Mouse (Mus musculus): ENCODE measurements around the gene Slc16a10. TPM values are rescaled to one million over a fixed set of nuclear protein-coding genes. Genes with fewer than 3 reads are reported as not detected.

Gene Slc16a10
- polyA plus RNA-seq, 1 experiment from 2014 or later, result 16.5 TPM

DNA sequence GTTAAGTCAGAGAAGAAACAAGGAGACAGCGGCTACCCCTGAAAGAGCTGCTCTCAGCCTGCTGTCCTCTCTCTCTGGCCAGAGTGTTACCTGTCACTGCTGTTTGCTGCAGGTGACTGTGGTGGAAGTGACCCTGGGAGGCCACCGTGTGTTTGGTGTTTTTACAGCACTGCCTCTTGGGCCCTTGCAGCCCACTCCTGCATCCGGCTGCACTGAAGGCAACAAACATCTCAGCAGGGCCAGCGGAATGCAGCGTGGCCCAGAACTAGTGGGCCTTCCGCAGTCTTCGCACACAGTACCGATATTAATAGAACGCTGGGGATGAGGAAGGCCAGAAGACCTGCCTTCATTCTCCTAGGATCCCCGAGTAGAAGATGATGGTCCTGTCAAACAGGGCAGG, 27.5 kb upstream of the Slc16a10 start:
- H3K27me3 ChIP-seq (replicated peaks), result no peaks in the 10 kb centered on the region
- no peak overlapping the region for H3K9ac ChIP-seq
- H3K27ac ChIP-seq, result no peak overlapping the region
- H3K36me3 ChIP-seq, result no peaks in the 10 kb centered on the region
- 83% methylated on average over 10 of the region's 10 CpGs for WGBS
- H3K9me3 ChIP-seq, result no peaks in the 10 kb centered on the region
- no peaks in the 10 kb centered on the region for H3K4me1 ChIP-seq
- H3K4me2 ChIP-seq, result no peak overlapping the region
- ATAC-seq (ENCODE audit: insufficient read depth, low FRiP score, low read depth), result no peak
- no peak overlapping the region for H3K4me3 ChIP-seq (replicated peaks)

DNA sequence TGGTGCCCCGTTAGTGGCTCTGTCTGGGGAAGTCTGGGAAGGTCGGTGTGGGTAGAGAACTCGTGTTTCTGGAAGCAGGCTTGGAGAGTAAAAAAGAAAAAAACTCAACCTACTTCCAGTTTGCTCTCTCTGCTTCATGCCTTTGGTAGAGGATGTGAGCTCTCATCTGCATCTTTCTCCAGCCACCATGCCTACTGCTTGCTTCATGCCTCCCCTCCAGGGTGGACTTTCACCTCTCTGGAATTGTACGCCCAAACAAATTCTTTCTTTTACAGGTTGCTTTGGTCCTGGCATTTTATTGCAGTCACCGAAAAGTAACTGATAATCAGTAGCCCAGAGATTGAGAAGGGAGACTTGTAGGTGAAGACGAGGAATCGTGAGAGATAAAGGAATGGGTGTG, 27.0 kb upstream of the Slc16a10 start:
- H3K9me3 ChIP-seq, result no peaks in the 10 kb centered on the region
- 75% methylated on average over 7 of the region's 7 CpGs for WGBS
- no peaks in the 10 kb centered on the region for H3K27me3 ChIP-seq (replicated peaks)
- no peak overlapping the region for H3K4me3 ChIP-seq (replicated peaks)
- ATAC-seq (ENCODE audit: insufficient read depth, low FRiP score, low read depth), result no peak
- H3K4me2 ChIP-seq, result no peak overlapping the region
- H3K9ac ChIP-seq, result no peak overlapping the region
- H3K36me3 ChIP-seq, result no peaks in the 10 kb centered on the region
- no peaks in the 10 kb centered on the region for H3K4me1 ChIP-seq
- H3K27ac ChIP-seq, result no peak overlapping the region

GRCm38 (mm10) chr10:40164421-40165386, 22.6 kb upstream of the Slc16a10 start:
- Histone ChIP-seq H3K4me2 (no peak overlapping the region), H3K9me3 (no peaks in the 10 kb centered on the region), H3K27ac (no peak overlapping the region), H3K4me1 (no peaks in the 10 kb centered on the region), H3K27me3 (replicated peaks) (no peaks in the 10 kb centered on the region), H3K36me3 (no peaks in the 10 kb centered on the region), H3K4me3 (replicated peaks) (no peak overlapping the region), H3K9ac (no peak overlapping the region)
- ATAC-seq (ENCODE audit: insufficient read depth, low FRiP score, low read depth), result no peak
- WGBS, result 79% methylated on average over 27 of the region's 27 CpGs

DNA sequence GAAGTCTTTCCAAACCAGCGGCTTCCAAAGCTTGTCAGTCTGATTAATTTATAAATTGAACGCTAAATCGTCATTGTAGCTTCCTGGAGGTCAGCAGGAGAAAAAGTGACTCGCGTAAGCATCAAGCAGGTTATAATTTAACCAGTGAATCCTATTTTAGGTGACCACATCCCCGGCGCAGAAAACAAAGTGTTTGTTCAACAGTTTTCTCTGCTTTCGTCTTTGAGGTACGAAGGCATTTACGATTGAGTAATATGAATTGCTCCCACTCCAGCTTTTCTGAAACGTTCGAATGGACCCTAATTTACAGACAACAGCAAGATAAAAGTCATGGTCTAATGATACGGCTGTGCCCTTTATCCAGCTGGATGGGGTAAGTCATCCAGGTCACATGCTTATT, 21.9 kb upstream of the Slc16a10 start:
- no peak overlapping the region for H3K9ac ChIP-seq
- no peak overlapping the region for H3K27ac ChIP-seq
- H3K36me3 ChIP-seq, result no peaks in the 10 kb centered on the region
- H3K9me3 ChIP-seq, result no peaks in the 10 kb centered on the region
- WGBS, result 71% methylated on average over 13 of the region's 13 CpGs
- no peak overlapping the region for H3K4me2 ChIP-seq
- H3K4me1 ChIP-seq, result no peaks in the 10 kb centered on the region
- ATAC-seq (ENCODE audit: insufficient read depth, low FRiP score, low read depth), result no peak
- H3K27me3 ChIP-seq (replicated peaks), result no peaks in the 10 kb centered on the region
- no peak overlapping the region for H3K4me3 ChIP-seq (replicated peaks)

- H3K9ac ChIP-seq, result no peak overlapping the region
- no peak overlapping the region for H3K4me2 ChIP-seq
- no peak for ATAC-seq (ENCODE audit: insufficient read depth, low FRiP score, low read depth)
- H3K4me1 ChIP-seq, result no peaks in the 10 kb centered on the region
- no peaks in the 10 kb centered on the region for H3K9me3 ChIP-seq
- 83% methylated on average over 8 of the region's 8 CpGs for whole genome bisulfite sequencing
- H3K4me3 ChIP-seq (replicated peaks), result no peak overlapping the region
- H3K36me3 ChIP-seq, result no peaks in the 10 kb centered on the region
- H3K27me3 ChIP-seq (replicated peaks), result no peaks in the 10 kb centered on the region
- H3K27ac ChIP-seq, result no peak overlapping the region
These were observed 21.3 kb upstream of the Slc16a10 start for GRCm38 (mm10) chr10:40163338-40163737.

GRCm38 (mm10) chr10:40161701-40162255, 19.7 kb upstream of the Slc16a10 start:
- 91% methylated on average over 5 of the region's 5 CpGs for WGBS
- no peak overlapping the region for H3K4me2 ChIP-seq
- no peak overlapping the region for H3K9ac ChIP-seq
- H3K27me3 ChIP-seq (replicated peaks), result no peaks in the 10 kb centered on the region
- no peak overlapping the region for H3K27ac ChIP-seq
- H3K36me3 ChIP-seq, result no peaks in the 10 kb centered on the region
- H3K4me3 ChIP-seq (replicated peaks), result no peak overlapping the region
- no peaks in the 10 kb centered on the region for H3K9me3 ChIP-seq
- no peaks in the 10 kb centered on the region for H3K4me1 ChIP-seq
- ATAC-seq (ENCODE audit: insufficient read depth, low FRiP score, low read depth), result no peak

DNA sequence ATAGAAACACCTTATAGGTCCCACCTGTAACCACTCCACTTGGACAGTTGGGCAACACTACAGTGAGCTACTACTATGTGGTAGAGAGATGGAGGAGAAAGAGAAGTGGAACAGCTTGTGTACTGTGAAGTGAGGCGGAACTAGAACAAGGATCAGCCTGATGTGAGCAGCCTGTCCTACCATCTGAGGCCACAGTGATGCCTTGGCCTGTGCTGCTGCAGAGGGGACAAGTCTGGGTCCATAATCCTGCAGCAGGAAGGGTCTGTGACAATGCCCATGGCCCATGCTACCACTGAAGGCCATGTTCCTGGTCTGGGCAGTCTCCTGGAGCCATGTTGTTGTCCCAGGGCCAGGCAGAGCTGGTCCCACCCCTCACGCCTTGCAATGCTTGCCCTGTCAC, 19.2 kb upstream of the Slc16a10 start:
- Histone ChIP-seq H3K27me3 (replicated peaks) (no peaks in the 10 kb centered on the region), H3K4me1 (no peaks in the 10 kb centered on the region), H3K9me3 (no peaks in the 10 kb centered on the region), H3K9ac (no peak overlapping the region), H3K36me3 (no peaks in the 10 kb centered on the region), H3K4me2 (no peak overlapping the region), H3K27ac (no peak overlapping the region), H3K4me3 (replicated peaks) (no peak overlapping the region)
- no peak for ATAC-seq (ENCODE audit: insufficient read depth, low FRiP score, low read depth)
- 97% methylated on average over 2 of the region's 2 CpGs for WGBS

DNA sequence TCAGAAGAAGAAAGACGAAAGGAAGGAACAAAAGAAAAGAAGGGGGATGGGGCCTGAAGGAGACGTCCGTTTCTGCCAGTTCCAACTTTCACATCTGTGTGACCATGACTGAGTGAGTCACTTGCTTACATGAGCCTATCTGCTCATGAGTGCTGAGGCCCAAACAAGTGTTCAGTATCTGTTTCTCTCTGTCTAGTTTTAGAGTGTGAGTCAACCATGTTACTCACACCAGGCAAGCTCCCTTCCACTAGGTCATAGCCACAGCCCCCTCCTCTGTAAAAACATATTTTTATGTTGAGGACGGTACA, 10.4 kb upstream of the Slc16a10 start:
- Histone ChIP-seq H3K9ac (no peak overlapping the region), H3K4me3 (replicated peaks) (no peak overlapping the region), H3K36me3 (no peaks in the 10 kb centered on the region), H3K9me3 (no peaks in the 10 kb centered on the region), H3K4me1 (no peaks in the 10 kb centered on the region), H3K27ac (no peak overlapping the region), H3K27me3 (replicated peaks) (no peaks in the 10 kb centered on the region), H3K4me2 (no peak overlapping the region)
- WGBS, result 67% methylated on average over 4 of the region's 4 CpGs
- ATAC-seq (ENCODE audit: insufficient read depth, low FRiP score, low read depth), result no peak

DNA sequence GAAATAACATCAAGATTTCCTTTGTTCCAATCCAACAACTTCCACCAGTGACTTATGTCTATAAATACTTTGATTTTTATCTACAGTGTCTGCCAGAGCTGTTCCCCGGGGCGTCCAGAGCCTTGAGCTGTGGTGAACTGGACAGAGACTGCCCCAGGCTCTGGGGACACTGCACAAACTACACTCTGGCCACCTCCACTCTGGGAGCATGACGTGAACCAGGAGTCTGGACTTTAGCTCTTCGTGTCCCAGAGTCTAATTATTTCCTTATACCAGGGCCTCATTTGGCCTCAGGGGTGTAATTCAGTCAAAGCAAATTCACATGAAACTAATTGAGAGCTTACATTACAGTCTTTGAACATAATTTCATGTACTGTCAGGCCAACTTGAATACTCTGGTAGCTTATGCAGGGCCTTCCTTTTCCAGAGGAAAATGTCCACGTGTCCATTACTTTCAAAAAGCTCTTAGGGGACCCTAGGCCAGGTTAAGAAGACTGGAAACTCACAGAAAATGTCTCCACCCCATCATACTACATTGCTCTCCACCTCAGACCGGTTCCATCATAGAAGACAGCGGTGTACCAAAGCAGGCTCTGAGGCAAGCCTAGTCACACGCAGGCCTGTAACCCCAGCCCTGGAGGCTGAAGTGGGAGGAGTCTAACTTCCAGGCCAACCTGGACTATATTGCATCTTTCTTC, 9.9 kb upstream of the Slc16a10 start:
- no peak overlapping the region for H3K4me3 ChIP-seq (replicated peaks)
- no peaks in the 10 kb centered on the region for H3K9me3 ChIP-seq
- no peaks in the 10 kb centered on the region for H3K4me1 ChIP-seq
- no peaks in the 10 kb centered on the region for H3K36me3 ChIP-seq
- H3K27ac ChIP-seq, result no peak overlapping the region
- H3K9ac ChIP-seq, result no peak overlapping the region
- H3K27me3 ChIP-seq (replicated peaks), result no peaks in the 10 kb centered on the region
- no peak overlapping the region for H3K4me2 ChIP-seq
- 62% methylated on average over 8 of the region's 8 CpGs for WGBS
- ATAC-seq (ENCODE audit: insufficient read depth, low FRiP score, low read depth), result no peak

DNA sequence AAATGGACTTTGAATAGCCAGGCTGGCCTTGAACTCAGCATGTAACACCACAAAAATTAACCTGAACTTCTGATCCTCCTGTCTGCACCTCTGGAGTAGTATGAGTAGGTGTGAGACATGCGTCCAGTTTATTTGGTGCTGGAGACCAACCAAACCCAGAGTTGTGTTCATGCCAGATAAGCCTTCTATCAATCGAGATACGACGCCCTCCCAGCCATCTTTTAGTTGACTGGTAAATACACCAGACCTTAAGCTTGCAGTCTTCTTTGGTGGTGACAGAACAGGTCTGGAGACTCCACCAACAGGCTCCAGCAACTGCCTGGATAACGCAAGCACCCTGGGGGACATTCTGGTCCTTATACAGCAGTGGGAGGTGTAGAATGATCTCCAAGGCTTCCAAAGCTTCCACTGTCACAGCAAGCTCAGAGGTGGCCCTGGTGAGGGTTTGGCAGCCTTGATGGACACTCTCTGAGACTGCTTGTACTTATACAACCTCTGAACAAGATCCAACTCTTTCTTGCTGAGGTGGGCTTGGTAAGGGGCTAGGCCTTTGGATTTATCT, 7.6 kb upstream of the Slc16a10 start:
- Histone ChIP-seq H3K27ac (no peak overlapping the region), H3K27me3 (replicated peaks) (no peaks in the 10 kb centered on the region), H3K4me3 (replicated peaks) (no peak overlapping the region), H3K4me2 (no peak overlapping the region), H3K9me3 (no peaks in the 10 kb centered on the region), H3K9ac (no peak overlapping the region), H3K4me1 (no peaks in the 10 kb centered on the region), H3K36me3 (no peaks in the 10 kb centered on the region)
- WGBS, result 88% methylated on average over 5 of the region's 5 CpGs
- peak; percentile 75; the same call in 1 of the 2 replicates for ATAC-seq (ENCODE audit: insufficient read depth, low FRiP score, low read depth)

DNA sequence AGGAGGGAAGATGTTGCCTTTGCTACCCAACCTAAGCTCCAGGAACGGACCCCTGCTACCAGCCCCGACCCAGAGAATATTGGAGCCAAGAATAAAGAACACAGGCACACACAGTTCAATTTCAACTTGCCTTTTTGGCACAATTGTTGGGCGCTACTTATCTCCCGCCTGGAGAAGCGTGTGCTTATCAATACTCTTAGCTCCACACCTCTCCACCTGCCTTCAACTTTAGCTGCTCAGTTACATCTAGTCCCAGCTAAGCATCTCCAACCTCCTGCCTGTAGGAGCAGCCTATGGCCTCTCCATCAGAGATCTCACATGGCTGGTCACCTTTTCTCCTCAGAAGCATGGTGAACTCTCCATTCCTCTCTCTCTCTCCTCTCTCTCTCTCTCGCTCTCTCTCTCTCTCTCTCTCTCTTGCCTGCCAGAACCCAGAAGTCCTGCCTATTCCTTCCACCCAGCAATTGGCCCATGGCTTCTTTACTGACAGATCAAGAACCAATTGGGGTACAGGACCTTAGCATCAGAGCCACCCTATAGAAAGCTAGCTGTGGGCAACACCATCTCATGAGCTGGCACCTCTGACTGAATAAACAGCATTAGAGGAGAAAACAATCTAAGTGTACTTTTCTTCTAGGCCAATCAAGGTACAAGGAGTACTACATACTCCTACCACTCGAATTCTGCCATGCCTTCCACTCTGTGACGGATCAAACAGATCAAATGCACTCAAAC, 5.4 kb upstream of the Slc16a10 start:
- H3K4me2 ChIP-seq, result no peak overlapping the region
- no peaks in the 10 kb centered on the region for H3K27me3 ChIP-seq (replicated peaks)
- no peak overlapping the region for H3K4me3 ChIP-seq (replicated peaks)
- H3K9ac ChIP-seq, result no peak overlapping the region
- peak; percentile 76 for ATAC-seq (ENCODE audit: insufficient read depth, low FRiP score, low read depth)
- H3K9me3 ChIP-seq, result no peaks in the 10 kb centered on the region
- no peaks in the 10 kb centered on the region for H3K36me3 ChIP-seq
- H3K27ac ChIP-seq, result no peak overlapping the region
- H3K4me1 ChIP-seq, result no peaks in the 10 kb centered on the region
- WGBS, result 85% methylated on average over 8 of the region's 8 CpGs
